Mouse (Mus musculus): ENCODE results near the gene Acsbg2. TPM values are rescaled to one million over a fixed set of nuclear protein-coding genes. Genes with fewer than 3 reads are reported as not detected.

Gene Acsbg2
- total RNA-seq, 1 experiment from 2014 or later = not detected

DNA sequence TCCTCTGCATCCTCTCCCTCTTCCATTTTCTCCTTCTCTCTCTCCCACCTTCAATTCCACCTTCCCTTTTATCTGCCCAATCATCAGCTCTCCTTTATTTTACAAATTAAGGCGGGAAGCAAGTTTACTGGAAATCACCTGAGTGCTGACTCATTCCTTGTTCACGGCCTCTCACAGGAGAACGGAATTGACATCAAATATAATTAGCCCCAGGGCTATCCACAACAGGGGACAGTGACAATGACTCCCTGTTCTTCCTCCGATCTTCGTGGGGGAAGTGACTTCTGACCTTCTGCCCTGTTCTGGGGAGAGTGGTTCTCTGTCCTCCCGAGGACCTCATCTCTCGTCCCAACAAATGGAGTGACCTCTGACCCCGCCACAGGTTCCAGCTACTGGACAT is 2.7 kb upstream of the Acsbg2 start:
- no peak for ATAC-seq (replicated peaks in 1 of 2; ENCODE audit: insufficient read depth in 1 of 2, low FRiP score in 2 of 2, low TSS enrichment in 1 of 2, low read depth in 1 of 2, poor library complexity in 2 of 2, severe bottlenecking in 2 of 2)

DNA sequence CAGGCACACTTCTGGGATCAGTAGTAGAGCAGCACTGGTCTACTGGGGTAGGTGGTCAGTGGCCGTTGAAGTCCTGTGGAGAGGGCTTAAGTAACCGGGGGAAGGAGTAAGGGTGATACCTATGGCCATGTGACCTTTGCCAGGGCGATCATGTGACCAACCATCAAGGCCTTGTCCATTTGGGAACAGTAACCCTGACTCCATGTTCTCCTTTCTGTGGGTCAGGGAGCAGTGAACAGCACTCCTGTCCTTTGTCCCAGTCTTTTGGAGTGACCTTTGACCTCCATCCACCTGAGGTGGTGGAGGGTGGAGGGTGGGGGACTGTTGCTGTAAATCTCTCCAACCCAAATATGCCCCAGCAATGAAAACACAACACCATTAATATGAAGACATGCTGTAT is 2.2 kb upstream of the Acsbg2 start:
- ATAC-seq (replicated peaks in 1 of 2; ENCODE audit: insufficient read depth in 1 of 2, low FRiP score in 2 of 2, low TSS enrichment in 1 of 2, low read depth in 1 of 2, poor library complexity in 2 of 2, severe bottlenecking in 2 of 2) = no peak

- no peak for ATAC-seq (replicated peaks in 1 of 2; ENCODE audit: insufficient read depth in 1 of 2, low FRiP score in 2 of 2, low TSS enrichment in 1 of 2, low read depth in 1 of 2, poor library complexity in 2 of 2, severe bottlenecking in 2 of 2)
These were observed 847 bp upstream of the Acsbg2 start, which contains the start of gene 1700061G19Rik for GRCm38 (mm10) chr17:56874936-56875651. Gene 1700061G19Rik, plus strand, starts transcription at chr17:56875477.

GRCm38 (mm10) chr17:56872512-56872911 is 1.7 kb downstream of the Acsbg2 start:
- ATAC-seq (replicated peaks in 1 of 2; ENCODE audit: insufficient read depth in 1 of 2, low FRiP score in 2 of 2, low TSS enrichment in 1 of 2, low read depth in 1 of 2, poor library complexity in 2 of 2, severe bottlenecking in 2 of 2) = no peak

DNA sequence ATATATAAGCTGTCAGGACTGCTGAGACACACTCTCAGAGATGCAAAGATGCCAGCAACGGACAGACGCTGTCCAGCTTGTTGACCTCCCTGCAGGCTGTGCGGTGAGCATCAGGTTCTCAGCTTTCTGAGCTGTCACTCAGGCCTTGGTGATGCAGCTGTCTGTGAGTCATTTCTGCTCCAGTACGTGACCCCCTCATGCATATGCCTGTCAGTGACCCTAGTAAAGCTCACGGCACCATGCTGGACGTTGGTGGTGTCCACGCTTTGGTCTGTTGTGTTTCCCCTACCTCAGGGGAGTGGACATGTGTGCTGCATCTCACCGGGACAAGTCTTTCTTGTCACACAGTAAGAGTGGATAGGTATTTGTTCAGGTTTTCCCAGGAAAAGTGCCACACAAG is 2.5 kb downstream of the Acsbg2 start:
- ATAC-seq (replicated peaks in 1 of 2; ENCODE audit: insufficient read depth in 1 of 2, low FRiP score in 2 of 2, low TSS enrichment in 1 of 2, low read depth in 1 of 2, poor library complexity in 2 of 2, severe bottlenecking in 2 of 2) = 0 out of 4 replicates have a peak, but pooled peaks of 1 of the 2 experiments have one; percentile 9

- no peak for ATAC-seq (replicated peaks in 1 of 2; ENCODE audit: insufficient read depth in 1 of 2, low FRiP score in 2 of 2, low TSS enrichment in 1 of 2, low read depth in 1 of 2, poor library complexity in 2 of 2, severe bottlenecking in 2 of 2)
These were observed 3.8 kb downstream of the Acsbg2 start for GRCm38 (mm10) chr17:56870287-56870953.

GRCm38 (mm10) chr17:56869481-56869977 is 4.7 kb downstream of the Acsbg2 start:
- no peak for ATAC-seq (replicated peaks in 1 of 2; ENCODE audit: insufficient read depth in 1 of 2, low FRiP score in 2 of 2, low TSS enrichment in 1 of 2, low read depth in 1 of 2, poor library complexity in 2 of 2, severe bottlenecking in 2 of 2)

GRCm38 (mm10) chr17:56866071-56866470 is 8.2 kb downstream of the Acsbg2 start:
- ATAC-seq (replicated peaks in 1 of 2; ENCODE audit: insufficient read depth in 1 of 2, low FRiP score in 2 of 2, low TSS enrichment in 1 of 2, low read depth in 1 of 2, poor library complexity in 2 of 2, severe bottlenecking in 2 of 2) = no peak

DNA sequence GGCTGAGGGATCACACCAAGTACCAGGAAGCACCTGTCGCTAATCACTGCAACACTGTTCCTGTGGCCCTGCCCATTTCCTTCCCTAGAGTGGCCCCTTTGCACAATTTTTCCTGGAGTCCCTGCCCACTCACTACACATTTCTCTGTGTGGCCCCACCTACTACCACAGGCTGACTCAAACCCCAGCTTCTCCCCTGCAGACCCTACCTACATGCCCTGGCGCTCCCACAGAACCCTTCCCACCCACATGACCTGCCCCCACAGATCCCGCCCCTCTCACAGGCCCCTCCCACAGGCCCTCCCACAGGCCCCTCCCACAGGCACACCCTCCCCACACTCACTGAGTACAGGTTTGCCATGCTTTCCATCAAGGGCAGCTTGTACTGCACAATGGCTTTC is 13.1 kb downstream of the Acsbg2 start:
- peak; percentile 94 for ATAC-seq (replicated peaks in 1 of 2; ENCODE audit: insufficient read depth in 1 of 2, low FRiP score in 2 of 2, low TSS enrichment in 1 of 2, low read depth in 1 of 2, poor library complexity in 2 of 2, severe bottlenecking in 2 of 2)

DNA sequence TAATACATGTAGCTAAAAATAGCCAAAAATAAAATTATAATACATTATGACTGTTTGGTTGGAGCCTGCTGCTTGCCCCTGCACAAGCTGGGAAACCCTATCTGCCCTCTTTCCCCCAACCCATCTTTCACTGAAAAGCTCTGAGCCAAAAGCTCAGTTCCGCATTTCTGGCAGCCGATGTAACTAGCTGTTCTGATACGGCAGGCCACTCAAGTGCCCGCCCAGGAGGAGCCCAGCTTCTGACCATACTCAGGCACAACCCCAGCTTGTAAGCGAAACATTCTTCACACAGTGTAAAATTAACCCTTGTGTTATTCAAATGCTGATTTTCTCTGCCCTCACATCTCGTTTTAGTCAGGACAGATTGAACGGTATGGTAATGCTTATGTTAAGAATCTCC is 15.3 kb downstream of the Acsbg2 start:
- peak; percentile 51 to 58 for ATAC-seq (replicated peaks in 1 of 2; ENCODE audit: insufficient read depth in 1 of 2, low FRiP score in 2 of 2, low TSS enrichment in 1 of 2, low read depth in 1 of 2, poor library complexity in 2 of 2, severe bottlenecking in 2 of 2)

DNA sequence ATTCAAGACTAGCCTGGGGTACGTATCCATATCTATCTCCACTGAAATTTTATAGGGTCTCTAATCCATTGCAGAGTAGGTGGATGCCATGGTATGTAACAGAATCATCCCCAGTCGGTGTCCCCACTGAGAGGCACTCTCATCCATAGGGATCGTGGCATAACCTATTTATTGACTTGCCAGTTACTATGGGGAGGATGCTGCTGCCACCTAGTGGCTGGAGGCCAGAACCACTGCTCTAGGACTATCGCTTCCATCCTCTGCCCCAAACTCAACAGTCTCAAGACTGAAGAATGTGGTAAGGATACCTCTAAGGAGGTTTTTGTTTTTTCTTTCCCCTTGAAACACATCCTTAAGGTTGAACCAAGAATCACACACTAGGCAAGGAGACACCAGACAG is 16.0 kb downstream of the Acsbg2 start:
- no peak; a peak in 1 of 4 replicates for ATAC-seq (replicated peaks in 1 of 2; ENCODE audit: insufficient read depth in 1 of 2, low FRiP score in 2 of 2, low TSS enrichment in 1 of 2, low read depth in 1 of 2, poor library complexity in 2 of 2, severe bottlenecking in 2 of 2)

GRCm38 (mm10) chr17:56855421-56855820 is 18.8 kb downstream of the Acsbg2 start:
- peak; percentile 6 to 43; a peak in 3 of 4 replicates for ATAC-seq (replicated peaks in 1 of 2; ENCODE audit: insufficient read depth in 1 of 2, low FRiP score in 2 of 2, low TSS enrichment in 1 of 2, low read depth in 1 of 2, poor library complexity in 2 of 2, severe bottlenecking in 2 of 2)

- no peak for ATAC-seq (replicated peaks in 1 of 2; ENCODE audit: insufficient read depth in 1 of 2, low FRiP score in 2 of 2, low TSS enrichment in 1 of 2, low read depth in 1 of 2, poor library complexity in 2 of 2, severe bottlenecking in 2 of 2)
These were observed 23.1 kb downstream of the Acsbg2 start for GRCm38 (mm10) chr17:56851167-56851566.

DNA sequence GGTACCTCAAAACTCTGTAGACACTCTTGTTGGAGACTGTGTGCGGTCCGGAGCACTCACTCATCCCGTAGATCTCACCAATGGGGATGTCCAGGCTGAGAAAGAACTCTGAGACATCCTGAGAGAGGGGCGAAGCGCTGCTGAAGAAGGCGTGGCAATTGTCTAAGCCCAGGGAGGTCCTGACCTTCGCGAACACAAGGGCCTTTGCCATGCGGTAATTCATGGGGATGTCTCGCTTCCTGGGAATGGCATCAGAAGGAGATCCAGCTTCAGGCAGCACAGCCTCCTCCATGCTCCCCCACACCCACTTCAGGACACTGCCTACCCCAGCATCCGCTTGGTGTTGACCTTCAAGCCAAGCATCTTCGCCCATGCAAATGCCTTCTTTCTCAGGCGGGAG is 24.5 kb downstream of the Acsbg2 start:
- no peak for ATAC-seq (replicated peaks in 1 of 2; ENCODE audit: insufficient read depth in 1 of 2, low FRiP score in 2 of 2, low TSS enrichment in 1 of 2, low read depth in 1 of 2, poor library complexity in 2 of 2, severe bottlenecking in 2 of 2)

DNA sequence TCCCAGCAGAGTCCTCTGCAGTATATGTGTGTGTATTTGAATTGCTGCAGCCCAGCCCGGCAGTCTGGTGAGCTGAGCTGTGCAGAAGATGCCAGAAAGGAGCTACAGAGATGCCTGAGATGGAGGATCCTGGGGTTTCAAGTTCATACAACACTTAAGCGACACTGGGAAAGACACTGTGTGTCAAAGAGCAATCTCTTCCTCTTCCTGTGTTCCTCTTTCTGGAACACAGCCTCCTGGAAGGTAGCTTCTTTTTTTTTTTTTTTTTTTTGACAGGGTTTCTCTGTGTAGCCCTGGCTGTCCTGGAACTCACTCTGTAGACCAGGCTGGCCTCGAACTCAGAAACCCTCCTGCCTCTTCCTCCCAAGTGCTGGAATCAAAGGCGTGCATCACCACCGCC is 25.5 kb downstream of the Acsbg2 start:
- ATAC-seq (replicated peaks in 1 of 2; ENCODE audit: insufficient read depth in 1 of 2, low FRiP score in 2 of 2, low TSS enrichment in 1 of 2, low read depth in 1 of 2, poor library complexity in 2 of 2, severe bottlenecking in 2 of 2) = no peak

DNA sequence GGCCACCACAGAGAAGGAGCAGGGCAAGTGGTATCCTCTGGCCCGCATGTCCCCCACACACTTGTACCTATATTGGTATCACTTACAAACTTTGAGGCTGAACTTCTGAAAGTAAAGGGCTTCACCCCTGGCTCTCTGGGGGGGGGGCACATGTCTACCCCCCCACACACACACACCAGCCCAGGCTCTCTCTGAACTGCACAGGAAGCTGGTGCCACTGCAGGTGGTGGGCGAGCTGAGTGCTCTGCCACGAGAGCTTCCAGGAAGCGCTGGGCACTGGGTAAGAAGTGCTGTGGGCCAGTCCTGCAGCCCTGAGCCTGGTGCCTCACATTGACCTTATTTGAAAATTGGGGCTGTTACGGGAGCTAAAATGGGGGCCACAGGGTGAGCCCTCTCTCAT is 30.6 kb downstream of the Acsbg2 start:
- ATAC-seq (replicated peaks in 1 of 2; ENCODE audit: insufficient read depth in 1 of 2, low FRiP score in 2 of 2, low TSS enrichment in 1 of 2, low read depth in 1 of 2, poor library complexity in 2 of 2, severe bottlenecking in 2 of 2) = peak; percentile 43 to 57

- 0 out of 4 replicates have a peak, but pooled peaks of 1 of the 2 experiments have one; percentile 31 for ATAC-seq (replicated peaks in 1 of 2; ENCODE audit: insufficient read depth in 1 of 2, low FRiP score in 2 of 2, low TSS enrichment in 1 of 2, low read depth in 1 of 2, poor library complexity in 2 of 2, severe bottlenecking in 2 of 2)
These were observed 32.1 kb downstream of the Acsbg2 start for GRCm38 (mm10) chr17:56842173-56842572.

DNA sequence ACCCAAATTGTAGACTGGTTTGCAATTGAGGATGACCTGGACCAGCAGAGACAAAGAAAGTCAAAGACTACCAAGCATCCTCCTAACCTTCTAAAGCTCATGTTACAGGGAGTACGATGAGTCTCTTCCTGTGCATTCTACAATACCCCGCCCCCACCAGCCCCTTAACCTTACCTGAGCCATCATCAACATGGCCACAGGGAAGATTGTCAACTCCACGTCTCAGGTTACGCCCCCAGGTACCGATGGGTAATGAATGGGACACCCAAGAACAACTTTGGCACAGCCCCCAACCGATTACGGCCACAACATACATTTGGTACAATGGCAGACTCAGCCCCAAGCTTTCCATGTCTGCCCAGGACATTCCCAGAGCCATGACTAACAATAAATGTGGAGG is 33.7 kb downstream of the Acsbg2 start:
- ATAC-seq (replicated peaks in 1 of 2; ENCODE audit: insufficient read depth in 1 of 2, low FRiP score in 2 of 2, low TSS enrichment in 1 of 2, low read depth in 1 of 2, poor library complexity in 2 of 2, severe bottlenecking in 2 of 2) = no peak

Measured in hematopoietic stem cell, adult 5-6 weeks (primary cell).